Mouse (Mus musculus): ENCODE data around the gene Gm21970.

GRCm38 (mm10) chr16:91352749-91353148, 38.8 kb upstream of the Gm21970 start:
- TF ChIP-seq CTCF (IDR thresholded peaks at IDR 0.05; ENCODE audit: borderline replicate concordance, insufficient read depth, low read length): no peak
- TF ChIP-seq POLR2A (IDR thresholded peaks at IDR 0.05; ENCODE audit: low read depth, low read length): peak; percentile 36; the same call in 1 of the 2 replicates
